Mouse (Mus musculus) kidney, postnatal 0 days (tissue): ENCODE data around the gene Anp32e. TPM values are rescaled to one million over a fixed set of nuclear protein-coding genes. Genes with fewer than 3 reads are reported as not detected.

Experiments
- ATAC-seq: fragments of 200-750 bp; cut with Nextera tagmentation; replicated peaks from 2 replicates; pipeline ENCODE4 v1.8.0; 2017; ENCODE audit warnings: low read depth, moderate number of reproducible peaks, moderate TSS enrichment, moderate library complexity; ENCODE audit not compliant: low FRiP score
- DNase-seq: peaks from one replicate; pipeline ENCODE4 v3.0.0-alpha.2; 2016; ENCODE audit warnings: low spot score
- H3K27ac ChIP-seq: fragments of 300-500 bp; sonication (generic); 2 replicates; pipeline ENCODE4 v1.5.1; 2014; ENCODE audit warnings: mild to moderate bottlenecking
- H3K27me3 ChIP-seq: fragments of 300-500 bp; sonication (generic); 2 replicates; pipeline ENCODE4 v1.6.1; 2014; ENCODE audit warnings: low read length, mixed read lengths; ENCODE audit not compliant: insufficient read depth
- H3K36me3 ChIP-seq: fragments of 300-500 bp; sonication (generic); 2 replicates; pipeline ENCODE4 v1.6.1; 2014; ENCODE audit warnings: low read length, mixed read lengths; ENCODE audit not compliant: insufficient read depth
- H3K4me1 ChIP-seq: fragments of 300-500 bp; sonication (generic); replicated peaks from 2 replicates; pipeline ENCODE4 v1.6.1; 2014; ENCODE audit warnings: antibody characterized with exemption, low read length, mixed read lengths; ENCODE audit not compliant: insufficient read depth
- H3K4me2 ChIP-seq: fragments of 300-500 bp; sonication (generic); 2 replicates; pipeline ENCODE4 v1.6.1; 2014; ENCODE audit warnings: mild to moderate bottlenecking, low read length, moderate library complexity, mixed read lengths
- H3K4me3 ChIP-seq: fragments of 300-500 bp; sonication (generic); replicated peaks from 2 replicates; pipeline ENCODE4 v1.5.1; 2014; ENCODE audit warnings: low read depth, low read length
- H3K9ac ChIP-seq: fragments of 300-500 bp; sonication (generic); 2 replicates; pipeline ENCODE4 v1.6.1; 2014; ENCODE audit warnings: low read depth, low read length
- H3K9me3 ChIP-seq: fragments of 300-500 bp; sonication (generic); replicated peaks from 2 replicates; pipeline ENCODE4 v1.6.1; 2016; ENCODE audit warnings: low read length, inconsistent platforms, mixed read lengths
- CTCF ChIP-seq: IDR thresholded peaks from 2 replicates; pipeline ENCODE4 v1.5.1; 2016; ENCODE audit warnings: antibody characterized with exemption, low read depth, mild to moderate bottlenecking, moderate library complexity
- WGBS: fragments of 180-500 bp; shearing (Covaris S2); extraction: QIAGEN DNeasy Blood & Tissue Kit; methylation state at CpG from one replicate; pipeline ENCODE4 v1.1.7; 2014; 5-methylcytosine and 5-hydroxymethylcytosine counted together
- polyA plus RNA-seq: library from polyadenylated mRNA; unstranded; fragments of >200 nt; fragmentation: Nextera tagmentation; extraction: Ambion mirVana; gene quantifications from 2 replicates; pipeline ENCODE4 v1.2.1, GENCODE M21; 2015

Gene Anp32e
- polyA plus RNA-seq, 1 experiment from 2014 or later: 128 TPM

GRCm38 (mm10) chr3:95994381-95994846 lies 65.4 kb downstream of the Anp32e start:
- Histone ChIP-seq H3K9me3 (no peaks in the 10 kb centered on the region), H3K4me1 (peaks cover 13% of the 10 kb centered on the region), H3K9ac (peak overlapping the region; percentile 90), H3K4me2 (peak overlapping the region; percentile 90), H3K27me3 (no peaks in the 10 kb centered on the region), H3K4me3 (peak overlapping the region; percentile 91), H3K27ac (peak overlapping the region; percentile 95), H3K36me3 (peaks cover 9% of the 10 kb centered on the region; the same call in 1 of the 2 replicates)
- 13% methylated on average over 6 of the region's 6 CpGs for WGBS
- DNase-seq: peak; percentile 65
- no peak for TF ChIP-seq CTCF
- ATAC-seq: no peak

- Histone ChIP-seq H3K27me3 (no peaks in the 10 kb centered on the region), H3K9ac (peak overlapping the region; percentile 90), H3K4me1 (peaks cover 10% of the 10 kb centered on the region), H3K27ac (peak overlapping the region; percentile 95), H3K4me2 (peak overlapping the region; percentile 90), H3K9me3 (no peaks in the 10 kb centered on the region), H3K36me3 (0 out of 2 replicates have a peak, but pooled peaks cover 3% of the 10 kb centered on the region), H3K4me3 (peak overlapping the region; percentile 91)
- TF ChIP-seq CTCF: no peak
- ATAC-seq (peak; percentile 50; the same call in 1 of the 2 replicates), DNase-seq (peak; percentile 72)
- under 1% methylated on average over 49 of the region's 51 CpGs for WGBS
These were observed 66.1 kb downstream of the Anp32e start for GRCm38 (mm10) chr3:95994975-95995801.

- no peak; the same call in 1 of the 2 replicates for TF ChIP-seq CTCF
- Histone ChIP-seq H3K27me3 (no peaks in the 10 kb centered on the region), H3K4me3 (peak within 1 kb of the TSS; percentile 91), H3K27ac (peak within 1 kb of the TSS; percentile 95), H3K36me3 (0 out of 2 replicates have a peak, but pooled peaks cover 3% of the 10 kb centered on the region), H3K4me1 (peaks cover 10% of the 10 kb centered on the region), H3K9ac (peak within 1 kb of the TSS; percentile 90), H3K9me3 (no peaks in the 10 kb centered on the region), H3K4me2 (peak within 1 kb of the TSS; percentile 90)
- WGBS: under 1% methylated on average over 80 of the region's 84 CpGs
- ATAC-seq: peak; percentile 53; the same call in 1 of the 2 replicates
- peak; percentile 55 for DNase-seq
These were observed 66.9 kb downstream of the Anp32e start, which contains the start of gene Plekho1 for GRCm38 (mm10) chr3:95995802-95996428. Plekho1 (minus strand) TSS chr3:95996001.

GRCm38 (mm10) chr3:95996451-95997073 lies 67.5 kb downstream of the Anp32e start:
- Histone ChIP-seq H3K4me1 (peaks cover 9% of the 10 kb centered on the region), H3K4me3 (peak overlapping the region; percentile 91), H3K27me3 (no peaks in the 10 kb centered on the region), H3K36me3 (no peaks in the 10 kb centered on the region), H3K9me3 (no peaks in the 10 kb centered on the region), H3K4me2 (peak overlapping the region; percentile 90), H3K27ac (peak overlapping the region; percentile 95), H3K9ac (peak overlapping the region; percentile 90)
- no peak for ATAC-seq
- no peak for DNase-seq
- WGBS: 7% methylated on average over 6 of the region's 6 CpGs
- TF ChIP-seq CTCF: no peak

Other genes with a start within 250 kb of the Anp32e start
- 3.6 TPM in 2 replicates for gene Adamtsl4, start 241.3 kb upstream of the Anp32e start, polyA plus RNA-seq
- gene Ecm1, start 189.7 kb upstream of the Anp32e start, polyA plus RNA-seq: 173 and 178 TPM in 2 replicates
- 28.7 and 34.7 TPM in 2 replicates for gene Tars2, start 169.0 kb upstream of the Anp32e start, polyA plus RNA-seq
- gene Rprd2, start 110.4 kb upstream of the Anp32e start, polyA plus RNA-seq: 15.1 and 17.3 TPM in 2 replicates
- 30.1 and 31.2 TPM in 2 replicates for gene Prpf3, start 73.4 kb upstream of the Anp32e start, polyA plus RNA-seq
- gene Mrps21, start 57.7 kb upstream of the Anp32e start, polyA plus RNA-seq: 461 and 494 TPM in 2 replicates
- gene Ciart, start 47.0 kb upstream of the Anp32e start, polyA plus RNA-seq: 1.1 and 1.2 TPM in 2 replicates
- gene BC028528, start 37.2 kb upstream of the Anp32e start, polyA plus RNA-seq: 24.0 and 27.1 TPM in 2 replicates
- gene Aph1a, start 35.3 kb upstream of the Anp32e start, polyA plus RNA-seq: 48.7 and 55.5 TPM in 2 replicates
- 12.9 and 15.2 TPM in 2 replicates for gene Car14, start 24.6 kb upstream of the Anp32e start, polyA plus RNA-seq
- gene Plekho1, start 66.8 kb downstream of the Anp32e start, polyA plus RNA-seq: 41.5 and 42.5 TPM in 2 replicates
- gene Vps45, start 129.2 kb downstream of the Anp32e start, polyA plus RNA-seq: 38.1 and 41.9 TPM in 2 replicates
- gene Otud7b, start 175.3 kb downstream of the Anp32e start, polyA plus RNA-seq: 20.7 and 21.8 TPM in 2 replicates
- gene Mtmr11, start 232.8 kb downstream of the Anp32e start, polyA plus RNA-seq: 27.1 and 35.0 TPM in 2 replicates
- gene Sf3b4, start 243.1 kb downstream of the Anp32e start, polyA plus RNA-seq: 128 and 138 TPM in 2 replicates